Mouse (Mus musculus): ENCODE data around the gene Hoxc6. TPM values are rescaled to one million over a fixed set of nuclear protein-coding genes. Genes with fewer than 3 reads are reported as not detected.
A peak's percentile ranks its signal among the peaks of the same experiment; 100 is the strongest.

Gene Hoxc6
- total RNA-seq, 1 experiment from 2014 or later: 37.4 TPM

GRCm38 (mm10) chr15:102990461-102991397 lies 7.3 kb upstream of the Hoxc6 start, which contains the start of gene Hoxc8:
Gene Hoxc8 (plus strand): TSS chr15:102990607.
- DNase-seq: peak; percentile 73

- DNase-seq: no peak
Measured at GRCm38 (mm10) chr15:102991782-102992181, 6.3 kb upstream of the Hoxc6 start.

GRCm38 (mm10) chr15:102992206-102992605 lies 5.9 kb upstream of the Hoxc6 start:
- peak; percentile 39 for DNase-seq

GRCm38 (mm10) chr15:102992863-102993262 lies 5.2 kb upstream of the Hoxc6 start:
- DNase-seq: no peak

GRCm38 (mm10) chr15:102996548-102996947 lies 1.5 kb upstream of the Hoxc6 start:
- no peak for DNase-seq

- no peak for DNase-seq
Measured at GRCm38 (mm10) chr15:102997431-102997830, 626 bp upstream of the Hoxc6 start.

- DNase-seq: peak; percentile 51
Measured at GRCm38 (mm10) chr15:102998608-102999182, 638 bp downstream of the Hoxc6 start.

GRCm38 (mm10) chr15:102999183-102999831 lies 1.2 kb downstream of the Hoxc6 start:
- peak; percentile 93 for DNase-seq

GRCm38 (mm10) chr15:102999955-103000354 lies 1.9 kb downstream of the Hoxc6 start:
- peak; percentile 64 for DNase-seq

- peak; percentile 63 for DNase-seq
Measured at GRCm38 (mm10) chr15:103000501-103000901, 2.4 kb downstream of the Hoxc6 start.

- no peak for DNase-seq
Measured at GRCm38 (mm10) chr15:103001370-103001769, 3.3 kb downstream of the Hoxc6 start.

- DNase-seq: peak; percentile 69
Measured at GRCm38 (mm10) chr15:103002156-103002555, 4.1 kb downstream of the Hoxc6 start.

GRCm38 (mm10) chr15:103002821-103003448 lies 4.9 kb downstream of the Hoxc6 start:
- no peak for DNase-seq

GRCm38 (mm10) chr15:103005308-103005707 lies 7.3 kb downstream of the Hoxc6 start:
- peak; percentile 75 for DNase-seq

- peak; percentile 45 for DNase-seq
Measured at GRCm38 (mm10) chr15:103005797-103006196, 7.7 kb downstream of the Hoxc6 start.

- no peak for DNase-seq
Measured at GRCm38 (mm10) chr15:103006326-103006725, 8.3 kb downstream of the Hoxc6 start.

- peak; percentile 75 for DNase-seq
Measured at GRCm38 (mm10) chr15:103009265-103010111, 11.4 kb downstream of the Hoxc6 start.

- peak; percentile 59 for DNase-seq
Measured at GRCm38 (mm10) chr15:103010112-103010846, 12.2 kb downstream of the Hoxc6 start.

- peak; percentile 67 for DNase-seq
Measured at GRCm38 (mm10) chr15:103010847-103011555, 12.9 kb downstream of the Hoxc6 start.

- peak; percentile 85 for DNase-seq
Measured at GRCm38 (mm10) chr15:103011928-103012486, 13.9 kb downstream of the Hoxc6 start.

Measured in adrenal gland, postnatal 14 days (tissue).